Mouse (Mus musculus) limb, embryonic 13.5 days (tissue): ENCODE measurements around the gene Gpr157. TPM values are rescaled to one million over a fixed set of nuclear protein-coding genes. Genes with fewer than 3 reads are reported as not detected.
A peak's percentile ranks its signal among the peaks of the same experiment; 100 is the strongest.

Experiments used
- ATAC-seq: fragments of 200-750 bp; cut with Nextera tagmentation; 2 replicates; pipeline ENCODE4 v1.8.0; 2017; ENCODE audit warnings: low read depth, moderate number of reproducible peaks, moderate TSS enrichment; ENCODE audit not compliant: low FRiP score
- H3K27ac ChIP-seq: fragments of 300-500 bp; sonication (generic); 2 replicates; pipeline ENCODE4 v1.5.1; 2015; ENCODE audit warnings: inconsistent platforms, mild to moderate bottlenecking, moderate library complexity
- H3K27me3 ChIP-seq: fragments of 300-500 bp; sonication (generic); 2 replicates; pipeline ENCODE4 v1.6.1; 2015; ENCODE audit warnings: mild to moderate bottlenecking, inconsistent platforms
- H3K36me3 ChIP-seq: fragments of 300-500 bp; sonication (generic); 2 replicates; pipeline ENCODE4 v1.6.1; 2015; ENCODE audit warnings: inconsistent platforms, mild to moderate bottlenecking, moderate library complexity
- H3K4me1 ChIP-seq: fragments of 300-500 bp; sonication (generic); 2 replicates; pipeline ENCODE4 v1.6.1; 2015; ENCODE audit warnings: inconsistent platforms
- H3K4me2 ChIP-seq: fragments of 300-500 bp; sonication (generic); replicated peaks from 2 replicates; pipeline ENCODE4 v1.6.1; 2015; ENCODE audit warnings: inconsistent platforms, mild to moderate bottlenecking, moderate library complexity
- H3K4me3 ChIP-seq: fragments of 300-500 bp; sonication (generic); 2 replicates; pipeline ENCODE4 v1.5.1; 2015; ENCODE audit warnings: moderate library complexity, mild to moderate bottlenecking, inconsistent platforms
- H3K9ac ChIP-seq: fragments of 300-500 bp; sonication (generic); 2 replicates; pipeline ENCODE4 v1.6.1; 2015; ENCODE audit warnings: mild to moderate bottlenecking, inconsistent platforms
- H3K9me3 ChIP-seq: fragments of 300-500 bp; sonication (generic); 2 replicates; pipeline ENCODE4 v1.6.1; 2016; ENCODE audit warnings: inconsistent platforms
- WGBS: fragments of 180-500 bp; shearing (Covaris S2); methylation state at CpG from one replicate; pipeline ENCODE4 v1.1.7; 2015; 5-methylcytosine and 5-hydroxymethylcytosine counted together
- polyA plus RNA-seq: library from polyadenylated mRNA; unstranded; fragments of >200 nt; fragmentation: Nextera tagmentation; extraction: Ambion mirVana; gene quantifications from 2 replicates; pipeline ENCODE4 v1.2.1, GENCODE M21; 2015

Gene Gpr157
- polyA plus RNA-seq, 1 experiment from 2014 or later, result 1.2 TPM

DNA sequence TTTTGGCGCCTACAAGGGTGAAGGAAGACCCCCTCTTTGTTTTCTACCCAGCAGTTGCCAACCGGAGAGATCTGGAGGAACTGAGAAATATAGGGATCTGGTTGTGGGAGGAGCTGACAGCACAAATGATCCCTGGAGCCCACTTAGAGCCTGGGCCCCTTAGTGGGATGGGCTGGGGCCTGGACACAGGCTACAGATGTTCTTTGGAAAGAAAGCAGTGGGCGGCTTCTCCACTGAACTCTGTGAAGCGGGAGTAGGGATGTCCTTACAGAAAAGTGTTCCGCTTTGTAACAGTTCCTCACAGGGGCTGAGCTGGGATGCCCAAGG lies 7.3 kb downstream of the Gpr157 start:
- 53% methylated on average over 5 of the region's 5 CpGs for WGBS
- peaks cover 17% of the 10 kb centered on the region for H3K4me1 ChIP-seq
- H3K9ac ChIP-seq, result no peak overlapping the region
- no peaks in the 10 kb centered on the region for H3K36me3 ChIP-seq
- no peak overlapping the region; the same call in 1 of the 2 replicates for H3K27ac ChIP-seq
- H3K4me2 ChIP-seq, result no peak overlapping the region
- no peaks in the 10 kb centered on the region for H3K9me3 ChIP-seq
- H3K4me3 ChIP-seq, result no peak overlapping the region
- ATAC-seq, result no peak
- peaks cover 21% of the 10 kb centered on the region for H3K27me3 ChIP-seq

DNA sequence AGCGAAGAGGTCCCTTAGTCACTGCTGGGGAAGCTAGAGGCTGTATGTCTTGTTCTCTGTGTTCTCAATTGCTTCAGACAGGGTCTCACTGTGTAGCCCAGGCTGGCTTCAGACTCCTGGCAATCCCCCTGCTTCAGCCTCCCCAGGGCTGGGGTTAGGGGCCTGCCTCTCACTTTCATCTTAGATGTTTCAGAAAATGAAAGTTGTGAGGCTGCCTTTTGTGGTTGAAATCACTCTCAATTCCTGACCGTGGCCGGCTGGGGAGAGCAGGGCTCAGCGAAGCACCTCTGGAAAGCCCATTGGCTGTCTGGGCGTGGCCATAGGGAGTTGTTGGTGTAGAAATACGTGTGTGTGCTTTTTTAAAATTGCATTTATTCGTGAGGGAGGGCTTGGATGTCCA lies 9.1 kb downstream of the Gpr157 start:
- no peaks in the 10 kb centered on the region for H3K9me3 ChIP-seq
- no peak overlapping the region for H3K27ac ChIP-seq
- peaks cover 25% of the 10 kb centered on the region for H3K27me3 ChIP-seq
- no peak for ATAC-seq
- WGBS, result 73% methylated on average over 7 of the region's 7 CpGs
- no peak overlapping the region for H3K4me3 ChIP-seq
- H3K4me1 ChIP-seq, result peaks cover 17% of the 10 kb centered on the region
- no peaks in the 10 kb centered on the region for H3K36me3 ChIP-seq
- H3K9ac ChIP-seq, result no peak overlapping the region
- no peak overlapping the region for H3K4me2 ChIP-seq

DNA sequence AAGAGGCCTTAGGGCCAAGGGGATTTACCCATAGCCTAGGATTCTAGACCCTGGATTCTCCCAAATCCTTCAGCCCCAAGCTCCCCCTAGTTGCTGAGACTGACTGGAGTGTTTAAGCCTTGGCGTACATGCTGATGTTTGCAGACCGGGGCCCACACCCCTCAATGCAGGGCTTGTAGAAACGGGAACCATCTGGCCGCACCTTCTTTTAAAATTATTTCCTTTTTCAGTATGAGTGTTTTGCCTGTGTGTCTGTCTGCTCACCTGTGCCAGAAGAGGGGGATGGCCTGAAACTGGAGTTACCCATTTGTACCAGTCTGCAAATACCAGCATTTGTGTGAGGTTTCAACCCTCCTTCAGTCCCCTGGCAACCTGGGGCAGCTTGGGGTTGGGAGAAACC lies 10.7 kb downstream of the Gpr157 start:
- H3K9ac ChIP-seq, result no peak overlapping the region
- peaks cover 17% of the 10 kb centered on the region for H3K27me3 ChIP-seq
- 72% methylated on average over 4 of the region's 4 CpGs for WGBS
- no peaks in the 10 kb centered on the region for H3K9me3 ChIP-seq
- no peak overlapping the region for H3K27ac ChIP-seq
- H3K4me1 ChIP-seq, result peaks cover 17% of the 10 kb centered on the region
- H3K36me3 ChIP-seq, result peaks cover 6% of the 10 kb centered on the region
- H3K4me2 ChIP-seq, result no peak overlapping the region
- ATAC-seq, result no peak
- H3K4me3 ChIP-seq, result no peak overlapping the region

DNA sequence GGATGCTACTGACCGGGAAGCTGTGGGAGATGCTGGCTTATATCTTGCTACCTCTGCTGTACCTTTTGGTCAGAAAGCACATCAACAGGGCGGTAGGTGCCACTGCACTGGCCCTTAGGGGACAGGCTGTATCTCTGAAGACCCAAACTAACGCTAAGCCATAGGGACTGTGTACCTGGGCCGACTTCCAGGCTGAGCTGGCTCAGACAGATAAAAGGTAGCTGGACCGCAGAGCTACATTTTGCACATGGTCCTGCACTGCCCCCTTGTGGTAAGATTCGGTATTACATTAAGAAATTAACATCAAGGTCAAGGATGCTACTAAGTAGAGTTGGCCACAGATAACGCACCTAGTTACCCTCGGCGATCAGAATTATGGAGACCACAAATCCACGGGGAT lies 11.7 kb downstream of the Gpr157 start:
- Histone ChIP-seq H3K36me3 (peaks cover 8% of the 10 kb centered on the region), H3K4me1 (peaks cover 11% of the 10 kb centered on the region), H3K9ac (no peak overlapping the region), H3K4me3 (no peak overlapping the region), H3K27me3 (peaks cover 17% of the 10 kb centered on the region), H3K27ac (no peak overlapping the region), H3K4me2 (no peak overlapping the region), H3K9me3 (no peaks in the 10 kb centered on the region)
- ATAC-seq, result no peak
- 20% methylated on average over 10 of the region's 10 CpGs for WGBS

DNA sequence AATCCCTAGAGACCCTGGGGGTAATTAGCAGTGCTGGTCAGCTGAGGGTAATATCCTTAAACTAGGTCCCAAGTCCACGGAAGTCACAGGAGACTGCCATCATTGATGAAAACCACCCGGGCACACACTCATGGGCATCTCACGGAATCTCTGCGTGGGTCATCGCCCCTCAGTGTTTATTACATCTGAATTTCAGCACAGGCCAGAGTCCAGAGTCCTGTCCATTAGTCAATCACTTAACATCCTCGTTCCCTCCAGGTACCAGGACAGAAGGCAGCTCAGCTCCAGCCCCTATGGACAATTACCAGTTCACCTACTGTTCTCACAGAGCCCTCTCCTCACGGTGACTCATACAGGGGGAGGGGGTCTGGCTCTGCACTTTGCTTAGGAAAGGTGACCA lies 15.7 kb downstream of the Gpr157 start:
- Histone ChIP-seq H3K9ac (no peak overlapping the region), H3K27me3 (peaks cover 17% of the 10 kb centered on the region), H3K27ac (no peak overlapping the region), H3K4me1 (peaks cover 4% of the 10 kb centered on the region; the same call in 1 of the 2 replicates), H3K36me3 (peaks cover 8% of the 10 kb centered on the region), H3K9me3 (no peaks in the 10 kb centered on the region), H3K4me3 (no peak overlapping the region), H3K4me2 (no peak overlapping the region)
- WGBS, result 85% methylated on average over 7 of the region's 7 CpGs
- no peak for ATAC-seq

DNA sequence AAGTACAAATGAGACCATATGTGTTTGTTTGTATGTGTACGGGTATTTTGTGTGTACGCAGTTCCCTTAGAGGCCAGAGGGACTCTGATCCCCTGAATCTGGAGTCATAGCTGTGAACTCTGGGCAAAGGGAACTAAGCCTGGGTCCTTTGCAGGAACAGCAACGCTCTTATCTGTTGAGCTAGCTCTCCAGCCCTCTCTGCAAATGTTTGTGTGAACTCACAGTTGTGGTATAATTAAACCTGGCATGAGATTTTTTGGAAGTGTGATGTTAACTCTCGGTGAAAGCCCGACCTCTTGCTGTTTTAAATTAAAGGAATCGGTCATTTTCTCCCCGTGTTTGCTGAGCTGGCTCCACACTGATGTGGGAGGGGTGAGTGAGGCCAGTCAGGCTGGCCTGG lies 18.5 kb downstream of the Gpr157 start:
- no peaks in the 10 kb centered on the region for H3K9me3 ChIP-seq
- H3K36me3 ChIP-seq, result peaks cover 8% of the 10 kb centered on the region
- H3K27ac ChIP-seq, result no peak overlapping the region
- 44% methylated on average over 7 of the region's 7 CpGs for WGBS
- no peak overlapping the region for H3K4me2 ChIP-seq
- H3K27me3 ChIP-seq, result 0 out of 2 replicates have a peak, but pooled peaks cover 3% of the 10 kb centered on the region
- H3K9ac ChIP-seq, result no peak overlapping the region
- no peak for ATAC-seq
- H3K4me3 ChIP-seq, result no peak overlapping the region
- peaks cover 4% of the 10 kb centered on the region; the same call in 1 of the 2 replicates for H3K4me1 ChIP-seq

DNA sequence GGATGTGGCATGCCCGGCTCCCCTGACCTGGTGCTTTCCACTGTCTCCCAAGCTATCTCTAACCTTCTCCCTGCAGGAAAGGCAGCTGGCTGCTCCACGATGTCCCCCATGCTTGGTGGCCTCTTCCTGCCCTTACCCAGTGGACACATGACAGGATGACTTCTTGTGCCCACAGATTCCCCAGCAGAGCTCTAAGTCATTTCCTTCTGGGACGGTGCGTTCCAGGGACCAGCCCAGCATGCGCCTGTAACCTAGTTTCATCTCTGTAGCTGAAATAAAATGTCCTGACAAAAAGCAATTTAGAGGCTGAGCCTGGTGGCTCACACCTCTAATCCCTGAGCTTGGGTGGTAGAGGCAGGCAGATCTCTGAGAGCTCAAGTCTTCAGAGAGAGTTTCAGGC lies 19.5 kb downstream of the Gpr157 start:
- H3K4me3 ChIP-seq, result no peak overlapping the region
- H3K9me3 ChIP-seq, result no peaks in the 10 kb centered on the region
- peaks cover 4% of the 10 kb centered on the region; the same call in 1 of the 2 replicates for H3K4me1 ChIP-seq
- H3K9ac ChIP-seq, result no peak overlapping the region; the same call in 1 of the 2 replicates
- no peak overlapping the region for H3K27ac ChIP-seq
- H3K27me3 ChIP-seq, result no peaks in the 10 kb centered on the region
- no peak for ATAC-seq
- 68% methylated on average over 5 of the region's 5 CpGs for WGBS
- H3K36me3 ChIP-seq, result peaks cover 8% of the 10 kb centered on the region
- no peak overlapping the region for H3K4me2 ChIP-seq

DNA sequence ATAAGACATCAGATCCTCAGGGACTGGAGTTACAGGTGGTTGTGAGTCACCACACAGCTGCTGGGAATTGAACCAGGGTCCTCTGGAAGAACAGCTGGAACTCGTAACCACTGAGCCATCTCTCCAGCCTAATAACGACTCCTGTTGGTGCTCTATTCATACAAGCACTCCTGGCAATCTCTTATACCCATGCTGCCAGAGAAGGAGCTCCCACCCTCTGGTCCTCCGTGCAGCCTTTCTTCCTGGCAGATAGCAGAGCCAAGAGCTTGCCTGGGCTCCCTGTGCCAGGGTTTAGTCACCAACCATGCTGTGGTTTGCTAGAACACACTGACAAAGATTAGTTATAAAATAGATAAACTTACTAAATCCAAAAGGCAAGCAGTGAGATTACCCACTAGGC lies 22.5 kb downstream of the Gpr157 start:
- Histone ChIP-seq H3K9me3 (no peaks in the 10 kb centered on the region), H3K36me3 (no peaks in the 10 kb centered on the region), H3K27ac (no peak overlapping the region), H3K9ac (no peak overlapping the region), H3K4me3 (no peak overlapping the region), H3K4me1 (peaks cover 4% of the 10 kb centered on the region; the same call in 1 of the 2 replicates), H3K4me2 (no peak overlapping the region), H3K27me3 (no peaks in the 10 kb centered on the region)
- WGBS, result 59% methylated on average over 3 of the region's 3 CpGs
- ATAC-seq, result no peak

DNA sequence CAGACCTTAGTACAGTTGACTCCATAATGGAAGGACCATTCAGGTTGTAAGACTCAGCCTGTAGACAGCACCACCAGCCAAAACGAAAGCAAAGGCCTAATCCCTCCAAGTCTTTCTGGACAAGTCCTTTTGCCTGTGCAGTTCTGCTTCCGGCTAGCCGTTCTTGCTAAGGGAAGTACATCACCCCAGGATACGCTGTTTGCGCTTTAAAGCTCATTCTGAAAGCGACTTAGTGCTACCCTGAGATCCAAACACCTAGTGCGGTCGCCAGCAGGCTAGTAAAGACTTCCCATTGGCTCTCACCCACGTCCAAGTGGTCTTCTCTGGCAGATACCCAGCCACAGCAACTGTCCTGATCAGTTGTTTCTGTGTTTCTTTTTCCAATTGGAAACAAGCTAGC lies 23.2 kb downstream of the Gpr157 start:
- Histone ChIP-seq H3K9ac (no peak overlapping the region), H3K4me1 (peaks cover 4% of the 10 kb centered on the region; the same call in 1 of the 2 replicates), H3K27me3 (no peaks in the 10 kb centered on the region), H3K27ac (no peak overlapping the region), H3K4me3 (no peak overlapping the region), H3K4me2 (no peak overlapping the region), H3K9me3 (no peaks in the 10 kb centered on the region), H3K36me3 (no peaks in the 10 kb centered on the region)
- 75% methylated on average over 9 of the region's 9 CpGs for WGBS
- no peak for ATAC-seq

DNA sequence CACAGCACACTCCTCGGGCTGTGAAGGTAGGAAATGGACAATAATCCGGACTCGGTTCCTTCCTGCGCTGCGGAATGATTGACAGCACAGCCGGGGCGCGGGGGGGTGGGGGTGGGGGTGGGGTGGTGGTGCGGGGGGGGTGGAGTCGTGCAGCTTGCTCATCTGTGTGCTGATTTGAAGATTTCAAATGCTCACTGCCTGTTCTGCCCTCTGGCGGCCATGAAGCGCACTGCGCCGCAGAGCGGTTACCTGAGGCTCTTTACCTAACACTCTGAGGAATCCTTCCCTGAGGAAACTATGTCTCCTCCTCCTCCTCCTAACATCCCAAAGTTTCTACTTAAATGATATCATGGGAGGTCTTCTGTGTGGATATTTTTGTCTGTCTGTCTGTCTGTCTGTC lies 25.7 kb downstream of the Gpr157 start:
- no peak overlapping the region for H3K4me3 ChIP-seq
- H3K9ac ChIP-seq, result no peak overlapping the region
- no peak for ATAC-seq
- H3K9me3 ChIP-seq, result no peaks in the 10 kb centered on the region
- no peaks in the 10 kb centered on the region for H3K27me3 ChIP-seq
- 8% methylated on average over 15 of the region's 15 CpGs for WGBS
- H3K36me3 ChIP-seq, result no peaks in the 10 kb centered on the region
- no peaks in the 10 kb centered on the region for H3K4me1 ChIP-seq
- H3K4me2 ChIP-seq, result peak overlapping the region; percentile 42
- no peak overlapping the region for H3K27ac ChIP-seq

DNA sequence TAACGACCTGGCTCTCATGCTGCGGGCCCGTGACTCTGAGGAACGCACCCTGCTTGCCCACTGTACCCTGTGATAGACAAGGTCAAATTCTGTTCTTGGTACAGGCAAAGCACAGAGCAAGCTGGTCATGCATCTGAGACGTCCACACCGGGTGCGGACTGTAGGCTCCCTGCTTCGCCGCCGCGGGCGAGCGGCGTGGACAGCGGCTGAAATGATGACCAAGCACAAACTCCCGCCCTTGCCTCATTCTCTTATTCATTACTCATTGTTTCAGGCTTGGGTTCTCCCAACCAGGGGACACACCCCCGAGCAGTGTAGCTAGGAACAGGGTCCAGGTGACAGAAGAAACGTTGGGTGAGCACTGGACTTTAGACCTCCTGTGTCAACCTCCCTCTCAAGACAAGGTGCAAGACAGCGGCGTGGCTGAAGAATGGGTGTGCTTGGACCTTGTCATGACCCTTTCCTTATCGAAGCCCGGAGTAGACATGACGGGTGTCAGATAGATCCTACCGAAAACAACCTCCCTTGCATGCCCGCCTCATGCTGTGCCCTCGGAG lies 27.4 kb downstream of the Gpr157 start:
- Histone ChIP-seq H3K27me3 (no peaks in the 10 kb centered on the region), H3K4me3 (no peak overlapping the region), H3K9ac (no peak overlapping the region), H3K4me2 (no peak overlapping the region), H3K36me3 (no peaks in the 10 kb centered on the region), H3K4me1 (peaks cover 9% of the 10 kb centered on the region), H3K9me3 (no peaks in the 10 kb centered on the region), H3K27ac (no peak overlapping the region)
- 90% methylated on average over 26 of the region's 26 CpGs for WGBS
- ATAC-seq, result no peak

DNA sequence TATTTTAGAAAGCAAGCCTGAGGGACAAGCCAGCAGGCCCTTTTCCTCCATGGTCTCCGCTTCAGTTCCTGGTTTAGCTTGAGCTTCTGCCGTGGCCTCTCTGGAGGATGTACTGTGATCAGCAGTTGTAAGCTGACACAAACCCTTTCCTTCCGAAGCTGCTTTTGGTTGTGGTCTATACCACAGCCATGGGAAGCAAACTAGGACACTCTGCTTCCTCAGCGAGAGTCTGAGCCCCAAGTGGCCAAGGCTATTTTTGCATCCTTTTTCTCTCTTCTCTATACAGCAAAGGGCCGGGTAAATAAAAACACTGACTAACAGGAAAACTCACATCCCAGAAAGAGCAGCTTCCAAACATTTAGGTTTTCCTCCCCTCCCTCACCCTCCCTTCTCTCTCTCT lies 30.1 kb downstream of the Gpr157 start:
- Histone ChIP-seq H3K27me3 (no peaks in the 10 kb centered on the region), H3K36me3 (no peaks in the 10 kb centered on the region), H3K4me3 (no peak overlapping the region), H3K9ac (no peak overlapping the region), H3K4me1 (peaks cover 26% of the 10 kb centered on the region), H3K4me2 (no peak overlapping the region), H3K27ac (no peak overlapping the region), H3K9me3 (no peaks in the 10 kb centered on the region)
- no peak for ATAC-seq
- 38% methylated on average over 5 of the region's 5 CpGs for WGBS

DNA sequence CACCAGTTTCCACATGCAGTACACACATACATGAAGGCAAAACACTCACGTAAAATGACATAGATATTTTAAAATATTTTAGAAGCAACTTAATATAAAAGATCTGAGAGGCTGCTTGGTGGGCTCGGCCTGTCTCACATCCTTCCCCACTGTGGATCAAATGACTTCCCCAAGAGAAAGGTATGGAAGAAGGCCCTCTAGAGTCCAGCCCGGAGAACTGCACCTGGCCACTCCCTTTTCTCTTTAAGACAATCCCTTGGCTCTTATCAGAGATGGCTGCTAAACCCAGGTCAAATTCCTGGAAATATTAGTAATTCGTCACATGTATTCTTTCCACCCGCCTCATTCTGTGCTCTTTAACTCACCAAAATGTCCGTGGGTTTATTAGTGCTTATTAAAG lies 31.0 kb downstream of the Gpr157 start:
- Histone ChIP-seq H3K27ac (no peak overlapping the region), H3K4me1 (peaks cover 26% of the 10 kb centered on the region), H3K36me3 (no peaks in the 10 kb centered on the region), H3K9ac (no peak overlapping the region), H3K4me3 (no peak overlapping the region), H3K4me2 (no peak overlapping the region), H3K27me3 (no peaks in the 10 kb centered on the region), H3K9me3 (no peaks in the 10 kb centered on the region)
- WGBS, result 68% methylated on average over 6 of the region's 6 CpGs
- ATAC-seq, result no peak
